Mouse (Mus musculus) ES-E14 (cell line): ENCODE data around the gene Alk.

ENCODE experiments used
- HCFC1 ChIP-seq: IDR thresholded peaks from 2 replicates; pipeline ENCODE4 v1.6.1; 2012; ENCODE audit warnings: low read length, inconsistent platforms, borderline replicate concordance; ENCODE audit not compliant: insufficient read depth
- MAFK ChIP-seq: IDR thresholded peaks from 2 replicates; pipeline ENCODE4 v1.6.1; 2014; ENCODE audit warnings: mild to moderate bottlenecking, low read depth, low read length, inconsistent platforms; ENCODE audit not compliant: insufficient read depth
- ZC3H11A ChIP-seq: IDR thresholded peaks from 2 replicates; pipeline ENCODE4 v1.6.1; 2012; ENCODE audit warnings: low read depth, mild to moderate bottlenecking, inconsistent platforms, low read length, borderline replicate concordance
- ZNF384 ChIP-seq: IDR thresholded peaks from 2 replicates; pipeline ENCODE4 v1.6.1; 2012; ENCODE audit warnings: low read depth, low read length, inconsistent platforms

- TF ChIP-seq ZNF384 = no peak
- no peak for TF ChIP-seq ZC3H11A
- TF ChIP-seq HCFC1 = no peak
- no peak for TF ChIP-seq MAFK
These were observed 668.6 kb downstream of the Alk start for GRCm38 (mm10) chr17:71935837-71936236.
